Mouse (Mus musculus) E14TG2a.4 (cell line): ENCODE measurements at regions not wholly inside any gene's neighbourhood (a gene's known extent, or its start where the extent isn't known, plus 50 kb on each side); places are given as distances from the start of the nearest gene placed in this dataset.

Experiments
- CTCF ChIP-seq: conservative IDR thresholded peaks from 2 replicates; pipeline ENCODE4 v1.5.1; 2014; ENCODE audit warnings: low read length
- NANOG ChIP-seq: IDR thresholded peaks from 2 replicates; pipeline ENCODE4 v1.6.1; 2014; ENCODE audit warnings: borderline replicate concordance, low read length, mixed read lengths

- TF ChIP-seq CTCF (no peak), NANOG (no peak)
Observed at GRCm38 (mm10) chr13:53815629-53816028, 239.9 kb downstream of the Drd1 start.
